Mouse (Mus musculus) brain, embryonic 18.5 days (tissue): ENCODE measurements around the gene Tap2.
"Not testable (repeated sequence)": the region's sequence is repeated elsewhere in the genome, so short reads cannot be mapped to it uniquely, and the experiment has no call there.

Source experiments
- DNase-seq: peaks from one replicate; pipeline ENCODE4 v3.0.0-alpha.2; 2012; ENCODE audit warnings: low read depth, low spot score

Gene Tap2

GRCm38 (mm10) chr17:34211746-34212365, 8.5 kb downstream of the Tap2 start:
- DNase-seq, result no peak

GRCm38 (mm10) chr17:34213936-34214335, 10.6 kb downstream of the Tap2 start:
- DNase-seq, result no peak

DNA sequence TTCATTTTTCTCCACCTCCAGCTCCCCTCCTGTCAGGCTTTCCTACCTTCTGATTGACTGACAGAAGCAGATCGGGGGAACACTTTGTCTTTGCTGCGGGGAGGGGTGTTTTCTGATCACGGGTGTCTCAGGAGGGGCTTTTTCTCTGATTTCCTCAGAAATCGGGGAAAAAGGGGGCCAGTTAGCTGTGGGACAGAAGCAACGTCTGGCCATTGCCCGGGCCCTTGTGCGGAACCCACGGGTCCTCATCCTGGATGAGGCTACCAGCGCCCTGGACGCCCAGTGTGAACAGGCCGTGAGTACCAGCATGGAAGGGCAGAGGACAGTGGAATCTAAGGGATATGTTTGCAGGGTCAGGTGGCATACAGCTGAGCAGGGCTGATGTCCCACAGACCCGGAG, 11.8 kb downstream of the Tap2 start:
- DNase-seq, result no peak

- DNase-seq, result no peak
These were observed 14.0 kb downstream of the Tap2 start for GRCm38 (mm10) chr17:34217216-34217928.

DNA sequence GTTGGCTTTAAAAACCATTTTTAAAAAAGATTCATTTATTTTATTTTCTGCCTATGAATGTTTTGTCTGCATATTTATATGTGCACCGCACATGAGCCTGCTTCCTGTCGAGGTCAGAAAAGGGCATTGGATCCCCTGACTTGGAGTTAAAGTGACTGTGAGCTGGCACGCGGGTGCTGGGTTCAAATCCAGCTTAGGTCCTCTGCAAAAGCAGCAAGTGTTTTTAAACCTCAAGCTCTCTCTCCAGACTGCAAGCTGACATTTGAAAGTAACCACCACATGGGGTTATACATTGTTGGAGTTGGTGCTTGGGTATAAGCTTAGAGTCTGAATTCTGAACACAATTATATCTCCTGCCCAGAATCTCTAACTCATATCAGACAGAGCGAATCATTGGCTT, 14.7 kb downstream of the Tap2 start:
- DNase-seq, result no peak

GRCm38 (mm10) chr17:34218675-34219074, 15.3 kb downstream of the Tap2 start:
- DNase-seq, result no peak

GRCm38 (mm10) chr17:34219096-34219495, 15.8 kb downstream of the Tap2 start:
- DNase-seq, result not testable (repeated sequence)

DNA sequence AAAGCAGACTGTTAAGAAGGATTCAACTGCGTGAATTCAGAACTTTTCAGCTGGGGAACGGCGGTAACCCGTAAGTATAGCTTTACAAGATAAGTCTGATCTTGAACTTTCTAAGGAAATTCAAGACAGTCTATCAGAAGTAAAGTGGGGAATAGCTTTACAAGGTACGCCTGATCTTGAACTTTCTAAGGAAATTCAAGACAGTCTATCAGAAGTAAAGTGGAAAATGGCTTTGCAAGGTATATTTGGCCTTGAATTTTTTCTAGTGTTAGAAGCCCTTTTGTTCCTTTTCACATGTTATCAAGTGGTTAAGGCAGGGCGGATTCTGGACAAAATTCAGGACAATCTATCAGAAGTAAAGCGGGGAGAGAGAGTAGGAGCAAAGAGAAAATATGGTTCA, 16.5 kb downstream of the Tap2 start:
- DNase-seq, result not testable (repeated sequence)

DNA sequence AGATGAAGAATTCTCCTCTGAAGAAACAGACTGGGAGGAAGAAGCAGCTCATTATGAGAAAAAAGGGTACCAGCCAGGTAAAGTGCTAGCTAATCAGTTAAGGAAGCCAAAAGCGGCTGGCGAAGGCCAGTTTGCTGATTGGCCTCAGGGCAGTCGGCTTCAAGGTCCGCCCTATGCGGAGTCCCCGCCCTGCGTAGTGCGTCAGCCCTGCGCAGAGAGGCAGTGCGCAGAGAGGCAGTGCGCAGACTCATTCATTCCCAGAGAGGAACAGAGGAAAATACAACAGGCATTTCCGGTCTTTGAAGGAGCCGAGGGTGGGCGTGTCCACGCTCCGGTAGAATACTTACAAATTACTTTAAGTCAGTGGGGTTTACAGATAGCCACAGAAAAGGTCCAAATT, 17.1 kb downstream of the Tap2 start:
- DNase-seq, result not testable (repeated sequence)

DNA sequence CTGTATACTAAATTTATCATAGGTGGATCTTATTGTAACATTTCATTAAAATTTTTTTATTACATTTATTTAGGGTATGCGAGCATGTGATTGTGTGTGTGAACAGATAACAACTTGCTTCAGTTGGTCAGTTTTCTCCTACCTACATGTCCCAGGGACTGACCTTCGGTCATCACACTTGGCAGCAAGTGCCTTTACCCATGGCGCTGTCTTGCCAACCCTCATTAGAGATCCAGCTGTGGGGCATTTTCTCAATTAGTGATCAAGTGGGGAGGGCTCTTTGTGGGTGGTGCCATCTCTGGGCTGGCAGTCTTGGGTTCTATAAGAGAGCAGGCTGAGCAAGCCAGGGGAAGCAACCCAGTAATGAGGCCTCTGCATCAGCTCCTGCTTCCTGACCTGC, 21.5 kb downstream of the Tap2 start:
- no peak for DNase-seq

DNA sequence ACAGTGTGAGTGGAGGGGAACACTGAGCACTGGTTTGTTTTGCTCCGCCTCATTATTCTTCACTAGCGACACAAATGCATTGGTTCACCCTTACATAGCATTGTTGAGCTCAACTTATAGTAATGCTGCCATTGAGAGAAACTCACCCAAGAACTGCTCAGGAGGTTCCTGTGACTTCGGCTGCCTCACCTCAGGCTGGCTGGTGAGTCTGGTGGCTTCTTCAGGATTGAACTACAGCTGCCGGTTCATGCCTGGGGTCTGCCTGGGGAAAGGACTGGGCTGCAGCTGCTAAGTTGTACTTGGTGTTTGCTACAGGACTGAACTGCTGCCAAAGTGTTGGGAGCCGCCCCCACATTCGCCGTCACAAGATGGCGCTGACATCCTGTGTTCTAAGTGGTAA, 22.1 kb downstream of the Tap2 start:
- DNase-seq, result no peak

DNA sequence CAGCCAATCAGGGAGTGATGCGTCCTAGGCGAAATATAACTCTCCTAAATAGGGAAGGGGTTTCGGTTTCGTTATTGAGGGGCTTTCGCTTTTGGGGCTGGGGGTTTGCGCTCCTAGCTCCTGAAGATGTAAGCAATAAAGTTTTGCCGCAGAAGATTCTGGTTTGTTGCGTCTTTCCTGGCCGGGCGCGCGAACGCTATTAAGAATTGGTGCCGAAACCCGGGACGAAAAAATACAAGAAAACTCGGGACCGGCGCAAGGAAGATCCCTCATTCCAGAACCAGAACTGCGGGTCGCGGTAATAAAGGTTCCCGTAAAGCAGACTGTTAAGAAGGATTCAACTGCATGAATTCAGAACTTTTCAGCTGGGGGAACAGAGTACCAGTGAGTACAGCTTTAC, 22.6 kb downstream of the Tap2 start:
- not testable (repeated sequence) for DNase-seq

GRCm38 (mm10) chr17:34230971-34231370, 27.6 kb downstream of the Tap2 start:
- not testable (repeated sequence) for DNase-seq

- DNase-seq, result not testable (repeated sequence)
These were observed 28.7 kb downstream of the Tap2 start for GRCm38 (mm10) chr17:34232021-34232420.

- no peak for DNase-seq
These were observed 31.6 kb downstream of the Tap2 start for GRCm38 (mm10) chr17:34234926-34235325.

DNA sequence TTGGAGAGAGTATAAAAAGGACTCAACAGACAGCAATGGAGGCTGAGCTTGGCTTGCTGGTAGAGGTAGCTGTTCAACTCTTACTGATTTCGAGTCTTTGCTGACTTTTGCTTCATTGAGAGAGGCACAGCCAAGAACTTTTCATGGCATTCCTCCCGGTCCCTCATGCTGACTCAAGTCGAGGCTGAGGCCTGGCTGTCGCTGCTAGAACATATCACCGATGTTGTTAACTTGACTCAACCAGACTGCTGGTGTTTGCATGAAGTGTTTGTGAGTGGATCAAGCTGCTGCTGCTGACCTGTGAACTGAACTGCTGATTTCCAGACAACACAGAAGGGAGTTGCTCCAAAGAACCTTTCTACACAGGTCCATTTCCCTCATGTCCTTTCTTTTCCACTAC, 33.4 kb downstream of the Tap2 start:
- DNase-seq, result no peak

DNA sequence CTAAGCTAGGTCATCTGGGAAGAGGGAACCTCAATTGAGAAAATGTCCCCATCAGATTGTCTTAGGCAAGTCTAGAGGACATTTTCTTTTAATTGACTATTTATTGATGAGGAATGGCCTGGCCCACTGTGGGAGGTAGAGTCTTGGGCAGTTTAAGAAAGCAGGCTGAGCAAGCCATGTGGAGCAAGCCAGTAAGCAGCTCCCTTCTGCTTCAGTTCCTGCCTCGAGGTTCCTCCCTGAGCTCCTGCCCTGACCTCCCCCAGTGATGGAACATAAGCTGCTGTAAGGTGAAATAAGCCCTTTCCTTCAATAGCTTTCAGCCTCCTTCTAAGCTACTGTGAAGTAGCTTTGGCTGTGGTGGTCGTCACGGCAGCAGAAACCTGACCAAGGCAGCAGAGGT, 34.4 kb downstream of the Tap2 start:
- DNase-seq, result no peak

DNA sequence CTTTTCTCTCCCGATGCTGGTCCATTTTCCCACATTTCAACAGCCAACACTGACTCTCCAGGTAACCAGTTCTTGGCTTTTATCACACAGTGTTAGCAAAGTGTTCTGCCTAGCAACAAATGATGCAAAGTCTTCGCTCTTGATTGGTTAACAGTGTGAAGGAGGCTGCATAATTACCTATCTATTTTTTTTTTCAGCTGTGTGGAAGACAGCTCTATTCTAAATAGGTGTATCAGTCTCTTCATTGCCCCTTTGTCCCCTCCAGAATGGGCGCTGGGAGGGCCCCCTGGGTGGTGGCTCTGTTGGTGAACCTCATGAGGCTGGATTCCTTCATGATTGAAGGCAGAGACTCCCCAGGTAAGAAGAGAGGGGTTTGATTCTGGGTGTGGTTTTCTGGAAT, 35.4 kb downstream of the Tap2 start, which contains the start of gene H2-Ob:
H2-Ob (plus strand) TSS at position 198 of the 400 bp plus-strand sequence.
- DNase-seq, result no peak

- DNase-seq, result no peak
These were observed 36.3 kb downstream of the Tap2 start for GRCm38 (mm10) chr17:34239601-34240041.

DNA sequence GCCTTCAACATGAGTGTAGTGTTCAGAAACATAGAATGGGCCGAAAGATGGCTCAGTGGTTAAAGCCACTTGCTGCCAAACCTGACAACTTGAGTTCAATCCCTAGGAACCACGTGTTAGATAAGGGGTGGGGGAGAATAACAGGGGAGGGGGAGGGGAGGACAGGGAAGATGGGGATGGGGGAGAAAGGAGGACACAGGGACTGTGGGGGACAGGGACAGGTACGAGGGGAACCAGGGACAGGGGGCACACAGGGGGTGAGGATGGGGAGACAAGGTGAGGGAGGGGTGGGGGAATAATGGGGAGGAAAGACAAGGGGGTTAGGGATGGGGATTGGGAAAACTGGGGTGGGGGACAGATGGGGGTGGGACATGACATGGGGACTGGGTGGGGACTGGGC, 37.0 kb downstream of the Tap2 start:
- no peak for DNase-seq

DNA sequence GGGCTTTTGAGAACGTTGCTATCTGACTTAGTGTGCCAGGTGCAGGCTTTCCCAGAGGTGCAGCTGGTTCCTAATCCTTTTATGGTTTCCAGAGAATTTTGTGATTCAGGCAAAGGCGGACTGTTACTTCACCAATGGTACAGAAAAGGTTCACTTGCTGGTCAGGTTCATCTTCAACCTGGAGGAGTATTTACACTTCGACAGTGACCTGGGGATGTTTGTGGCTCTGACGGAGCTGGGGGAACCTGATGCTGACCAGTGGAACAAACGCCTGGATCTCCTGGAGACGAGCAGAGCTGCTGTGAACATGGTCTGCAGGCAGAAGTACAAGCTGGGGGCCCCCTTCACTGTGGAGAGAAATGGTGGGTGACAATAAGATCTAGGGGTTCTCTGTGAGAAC, 37.6 kb downstream of the Tap2 start:
- no peak for DNase-seq

DNA sequence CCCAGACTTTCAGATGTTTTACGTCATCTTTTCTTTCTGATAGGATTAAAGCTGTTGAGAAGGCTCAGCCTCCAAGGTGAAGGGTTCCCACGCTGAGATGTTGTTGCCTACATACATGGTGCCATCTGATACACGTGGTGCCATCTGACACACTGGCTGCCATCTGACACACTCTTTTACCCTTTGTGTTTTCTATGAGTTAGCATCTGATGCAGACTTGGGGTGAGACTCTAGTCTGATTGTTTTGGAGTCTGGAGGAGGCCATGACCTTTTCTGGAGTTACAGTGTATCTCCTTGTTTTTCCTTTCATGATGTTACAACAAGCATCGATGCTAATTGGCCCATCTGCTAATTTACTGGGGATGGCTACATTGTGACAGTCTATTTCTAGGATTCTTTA, 41.3 kb downstream of the Tap2 start:
- no peak for DNase-seq

DNA sequence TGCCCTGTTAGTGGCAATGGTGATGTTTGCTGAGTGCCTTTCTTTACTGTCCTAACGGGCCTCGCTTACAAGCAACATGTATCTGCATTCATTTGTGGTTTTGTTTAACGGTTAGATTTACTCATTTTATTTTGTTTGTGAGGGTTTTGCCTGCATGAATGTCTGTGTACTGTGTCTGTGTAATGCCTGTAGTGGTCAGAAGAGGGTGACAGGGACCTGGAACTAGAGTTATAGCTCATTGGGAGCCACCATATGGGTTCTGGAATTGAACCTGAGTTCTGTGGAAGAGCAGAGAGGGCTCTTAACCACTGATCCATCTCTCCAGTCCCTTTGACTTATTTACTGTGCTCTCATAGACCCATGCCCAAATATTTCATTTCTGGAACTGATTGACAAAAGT, 43.7 kb downstream of the Tap2 start:
- no peak for DNase-seq
